Mouse (Mus musculus): Measurements from ENCODE around the gene Cx3cr1. TPM values are rescaled to one million over a fixed set of nuclear protein-coding genes. Genes with fewer than 3 reads are reported as not detected.

Gene Cx3cr1
- polyA plus RNA-seq, 1 experiment from 2014 or later, result 9.0 TPM

- H3K4me2 ChIP-seq (replicated peaks), result no peak overlapping the region
These were observed 136.0 kb downstream of the Cx3cr1 start for GRCm38 (mm10) chr9:119933675-119934074.

DNA sequence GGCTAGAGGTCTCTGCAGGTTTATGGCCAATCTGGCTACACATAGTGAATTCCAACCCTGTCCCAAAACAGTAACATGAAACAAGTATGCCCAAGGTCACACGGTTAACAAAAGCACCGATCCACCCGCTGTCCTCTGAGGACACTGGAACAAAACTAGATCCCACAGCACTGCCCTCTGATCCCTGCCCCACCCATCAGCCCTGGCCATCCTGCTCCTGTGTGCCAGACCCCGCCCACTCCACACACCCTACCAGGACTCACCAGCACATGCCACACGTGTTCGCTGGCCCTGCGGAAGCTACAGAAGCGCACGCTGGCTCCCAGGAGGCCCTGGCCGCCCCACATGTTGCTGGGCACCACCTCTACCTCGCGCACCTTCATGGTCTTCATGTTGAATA, 137.3 kb downstream of the Cx3cr1 start:
- no peak overlapping the region for H3K9ac ChIP-seq
- H3K27me3 ChIP-seq (ENCODE audit: control insufficient read depth, insufficient read depth, low read length), result no peaks in the 10 kb centered on the region
- H3K27ac ChIP-seq, result no peak overlapping the region
- H3K4me1 ChIP-seq (replicated peaks; ENCODE audit: control insufficient read depth, insufficient read depth, low read length), result peaks cover 9% of the 10 kb centered on the region; the same call in 1 of the 2 replicates
- H3K36me3 ChIP-seq (replicated peaks; ENCODE audit: control insufficient read depth, insufficient read depth), result peaks cover 46% of the 10 kb centered on the region
- H3K9me3 ChIP-seq (ENCODE audit: control insufficient read depth, low read length), result no peaks in the 10 kb centered on the region
- DNase-seq (ENCODE audit: low spot score) (no peak), ATAC-seq (ENCODE audit: low FRiP score) (no peak)
- H3K4me2 ChIP-seq (replicated peaks), result no peak overlapping the region
- WGBS, result 90% methylated on average over 12 of the region's 12 CpGs
- H3K4me3 ChIP-seq (replicated peaks; ENCODE audit: low read length), result no peak overlapping the region

More at GRCm38 (mm10) chr9:119933675-119934074, 136.0 kb downstream of the Cx3cr1 start:
- DNase-seq (ENCODE audit: low spot score) (no peak), ATAC-seq (ENCODE audit: low FRiP score) (no peak)
- H3K27ac ChIP-seq, result no peak overlapping the region
- no peaks in the 10 kb centered on the region for H3K9me3 ChIP-seq (ENCODE audit: control insufficient read depth, low read length)
- no peak overlapping the region for H3K4me3 ChIP-seq (replicated peaks; ENCODE audit: low read length)
- H3K27me3 ChIP-seq (ENCODE audit: control insufficient read depth, insufficient read depth, low read length), result no peaks in the 10 kb centered on the region
- WGBS, result 93% methylated on average over 6 of the region's 6 CpGs
- peaks cover 33% of the 10 kb centered on the region for H3K36me3 ChIP-seq (replicated peaks; ENCODE audit: control insufficient read depth, insufficient read depth)
- H3K4me1 ChIP-seq (replicated peaks; ENCODE audit: control insufficient read depth, insufficient read depth, low read length), result peaks cover 9% of the 10 kb centered on the region; the same call in 1 of the 2 replicates
- H3K9ac ChIP-seq, result no peak overlapping the region

DNA sequence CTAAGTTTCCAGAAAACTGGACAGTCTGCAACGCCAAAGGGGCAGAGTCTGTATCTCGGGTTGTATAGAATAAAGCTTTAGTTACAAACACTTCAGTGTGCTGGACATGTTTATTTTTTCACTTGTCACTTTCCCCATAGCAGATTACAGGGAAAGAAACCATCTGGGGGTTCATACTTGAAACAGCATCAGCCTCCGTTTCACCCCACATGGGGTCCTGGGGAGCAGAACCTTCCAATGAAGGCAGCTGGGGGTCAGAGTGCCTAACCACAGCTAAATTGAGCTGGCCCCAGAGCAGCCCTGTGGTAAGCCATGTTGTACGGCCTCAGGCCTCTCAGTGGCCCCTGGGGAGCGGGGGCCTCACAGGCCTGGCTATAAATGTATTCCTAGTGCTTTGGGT, 143.2 kb downstream of the Cx3cr1 start:
- DNase-seq (ENCODE audit: low spot score), result no peak
- no peak overlapping the region for H3K9ac ChIP-seq
- H3K27me3 ChIP-seq (ENCODE audit: control insufficient read depth, insufficient read depth, low read length), result no peaks in the 10 kb centered on the region
- ATAC-seq (ENCODE audit: low FRiP score), result no peak
- 89% methylated on average over 5 of the region's 5 CpGs for WGBS
- H3K4me3 ChIP-seq (replicated peaks; ENCODE audit: low read length), result no peak overlapping the region
- no peaks in the 10 kb centered on the region for H3K9me3 ChIP-seq (ENCODE audit: control insufficient read depth, low read length)
- no peak overlapping the region for H3K4me2 ChIP-seq (replicated peaks)
- H3K4me1 ChIP-seq (replicated peaks; ENCODE audit: control insufficient read depth, insufficient read depth, low read length), result no peaks in the 10 kb centered on the region
- H3K27ac ChIP-seq, result no peak overlapping the region
- H3K36me3 ChIP-seq (replicated peaks; ENCODE audit: control insufficient read depth, insufficient read depth), result peaks cover 91% of the 10 kb centered on the region

DNA sequence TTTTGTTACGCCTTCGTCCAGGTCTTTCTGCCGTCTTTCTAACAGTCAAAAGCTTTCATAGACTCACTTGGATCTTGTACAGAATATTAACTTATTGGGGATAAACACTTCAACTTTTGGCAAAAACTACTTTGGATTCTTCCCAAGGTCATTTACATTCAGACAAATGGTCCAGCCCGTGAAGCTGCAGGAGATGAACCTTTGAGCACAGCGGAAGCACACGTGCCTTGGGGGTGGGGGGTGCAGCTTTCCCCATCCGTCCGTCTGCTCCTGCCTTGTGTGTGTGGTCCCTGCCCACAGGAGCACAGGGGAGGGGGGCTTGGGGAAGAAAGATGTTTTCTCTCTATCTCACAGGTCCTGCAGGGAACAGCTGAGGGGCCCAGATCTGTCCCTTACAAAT, 143.9 kb downstream of the Cx3cr1 start:
- 80% methylated on average over 8 of the region's 8 CpGs for WGBS
- no peak for ATAC-seq (ENCODE audit: low FRiP score)
- Histone ChIP-seq H3K9ac (no peak overlapping the region), H3K27me3 (ENCODE audit: control insufficient read depth, insufficient read depth, low read length) (no peaks in the 10 kb centered on the region), H3K9me3 (ENCODE audit: control insufficient read depth, low read length) (no peaks in the 10 kb centered on the region), H3K4me2 (replicated peaks) (no peak overlapping the region), H3K4me1 (replicated peaks; ENCODE audit: control insufficient read depth, insufficient read depth, low read length) (no peaks in the 10 kb centered on the region), H3K27ac (no peak overlapping the region), H3K36me3 (replicated peaks; ENCODE audit: control insufficient read depth, insufficient read depth) (peaks cover 91% of the 10 kb centered on the region), H3K4me3 (replicated peaks; ENCODE audit: low read length) (no peak overlapping the region)
- no peak for DNase-seq (ENCODE audit: low spot score)

- no peak overlapping the region for H3K9ac ChIP-seq
- no peak overlapping the region for H3K4me3 ChIP-seq (replicated peaks; ENCODE audit: low read length)
- H3K36me3 ChIP-seq (replicated peaks; ENCODE audit: control insufficient read depth, insufficient read depth), result peaks cover 92% of the 10 kb centered on the region
- no peaks in the 10 kb centered on the region for H3K4me1 ChIP-seq (replicated peaks; ENCODE audit: control insufficient read depth, insufficient read depth, low read length)
- H3K4me2 ChIP-seq (replicated peaks), result no peak overlapping the region
- WGBS, result 96% methylated on average over 16 of the region's 16 CpGs
- DNase-seq (ENCODE audit: low spot score), result no peak
- H3K9me3 ChIP-seq (ENCODE audit: control insufficient read depth, low read length), result no peaks in the 10 kb centered on the region
- no peaks in the 10 kb centered on the region for H3K27me3 ChIP-seq (ENCODE audit: control insufficient read depth, insufficient read depth, low read length)
- no peak for ATAC-seq (ENCODE audit: low FRiP score)
- H3K27ac ChIP-seq, result no peak overlapping the region
These were observed 144.5 kb downstream of the Cx3cr1 start for GRCm38 (mm10) chr9:119925120-119925657.

- H3K4me2 ChIP-seq (replicated peaks), result no peak overlapping the region
- no peaks in the 10 kb centered on the region for H3K9me3 ChIP-seq (ENCODE audit: control insufficient read depth, low read length)
- H3K27me3 ChIP-seq (ENCODE audit: control insufficient read depth, insufficient read depth, low read length), result no peaks in the 10 kb centered on the region
- no peak overlapping the region for H3K4me3 ChIP-seq (replicated peaks; ENCODE audit: low read length)
- no peak overlapping the region for H3K27ac ChIP-seq
- H3K4me1 ChIP-seq (replicated peaks; ENCODE audit: control insufficient read depth, insufficient read depth, low read length), result no peaks in the 10 kb centered on the region
- H3K36me3 ChIP-seq (replicated peaks; ENCODE audit: control insufficient read depth, insufficient read depth), result peaks cover 96% of the 10 kb centered on the region
- 95% methylated on average over 4 of the region's 4 CpGs for WGBS
- no peak for ATAC-seq (ENCODE audit: low FRiP score)
- no peak overlapping the region for H3K9ac ChIP-seq
- DNase-seq (ENCODE audit: low spot score), result no peak
These were observed 146.2 kb downstream of the Cx3cr1 start for GRCm38 (mm10) chr9:119923462-119923861.

DNA sequence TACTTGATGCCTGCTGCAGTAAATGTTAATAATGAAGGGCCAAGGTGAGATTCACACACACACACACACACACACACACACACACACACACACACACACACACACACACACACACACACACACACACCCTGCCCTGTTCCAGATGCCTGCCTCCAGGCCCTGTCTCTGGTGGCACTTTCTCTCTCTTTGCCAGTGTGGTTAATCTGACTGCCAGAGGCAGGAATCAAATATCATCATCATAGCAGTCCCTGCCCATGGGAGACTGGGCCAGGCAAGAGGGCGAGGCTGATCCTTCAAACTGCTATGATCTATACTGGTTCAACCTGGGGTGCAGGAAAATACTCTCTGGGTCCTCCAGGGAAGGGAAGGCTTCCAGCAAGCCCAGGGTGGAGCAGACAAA, 149.8 kb downstream of the Cx3cr1 start:
- no peak for ATAC-seq (ENCODE audit: low FRiP score)
- no peak overlapping the region for H3K4me2 ChIP-seq (replicated peaks)
- no peak for DNase-seq (ENCODE audit: low spot score)
- no peak overlapping the region for H3K4me3 ChIP-seq (replicated peaks; ENCODE audit: low read length)
- no peaks in the 10 kb centered on the region for H3K4me1 ChIP-seq (replicated peaks; ENCODE audit: control insufficient read depth, insufficient read depth, low read length)
- H3K36me3 ChIP-seq (replicated peaks; ENCODE audit: control insufficient read depth, insufficient read depth), result peaks cover 96% of the 10 kb centered on the region
- H3K9me3 ChIP-seq (ENCODE audit: control insufficient read depth, low read length), result no peaks in the 10 kb centered on the region
- 87% methylated on average over 1 of the region's 1 CpGs for whole genome bisulfite sequencing
- no peaks in the 10 kb centered on the region for H3K27me3 ChIP-seq (ENCODE audit: control insufficient read depth, insufficient read depth, low read length)
- no peak overlapping the region for H3K27ac ChIP-seq
- H3K9ac ChIP-seq, result no peak overlapping the region

- H3K36me3 ChIP-seq (replicated peaks; ENCODE audit: control insufficient read depth, insufficient read depth), result peaks cover 98% of the 10 kb centered on the region
- H3K4me2 ChIP-seq (replicated peaks), result no peak overlapping the region
- peak; percentile 46 for DNase-seq (ENCODE audit: low spot score)
- no peak overlapping the region for H3K9ac ChIP-seq
- H3K27me3 ChIP-seq (ENCODE audit: control insufficient read depth, insufficient read depth, low read length), result no peaks in the 10 kb centered on the region
- no peaks in the 10 kb centered on the region for H3K4me1 ChIP-seq (replicated peaks; ENCODE audit: control insufficient read depth, insufficient read depth, low read length)
- H3K4me3 ChIP-seq (replicated peaks; ENCODE audit: low read length), result no peak overlapping the region
- 78% methylated on average over 13 of the region's 13 CpGs for WGBS
- no peak overlapping the region for H3K27ac ChIP-seq
- no peak for ATAC-seq (ENCODE audit: low FRiP score)
- H3K9me3 ChIP-seq (ENCODE audit: control insufficient read depth, low read length), result no peaks in the 10 kb centered on the region
These were observed 156.4 kb downstream of the Cx3cr1 start for GRCm38 (mm10) chr9:119913087-119913838.

- no peak overlapping the region for H3K4me3 ChIP-seq (replicated peaks; ENCODE audit: low read length)
- peaks cover 96% of the 10 kb centered on the region for H3K36me3 ChIP-seq (replicated peaks; ENCODE audit: control insufficient read depth, insufficient read depth)
- no peak for ATAC-seq (ENCODE audit: low FRiP score)
- DNase-seq (ENCODE audit: low spot score), result no peak
- no peaks in the 10 kb centered on the region for H3K27me3 ChIP-seq (ENCODE audit: control insufficient read depth, insufficient read depth, low read length)
- H3K4me1 ChIP-seq (replicated peaks; ENCODE audit: control insufficient read depth, insufficient read depth, low read length), result no peaks in the 10 kb centered on the region
- WGBS, result 92% methylated on average over 2 of the region's 3 CpGs
- no peak overlapping the region for H3K9ac ChIP-seq
- no peak overlapping the region for H3K4me2 ChIP-seq (replicated peaks)
- H3K27ac ChIP-seq, result no peak overlapping the region
- H3K9me3 ChIP-seq (ENCODE audit: control insufficient read depth, low read length), result no peaks in the 10 kb centered on the region
These were observed 159.7 kb downstream of the Cx3cr1 start for GRCm38 (mm10) chr9:119909931-119910330.
